Mouse (Mus musculus) gastrocnemius, postnatal 14 days (tissue): ENCODE measurements around the gene Mcu. TPM values are rescaled to one million over a fixed set of nuclear protein-coding genes. Genes with fewer than 3 reads are reported as not detected.
A peak's percentile ranks its signal among the peaks of the same experiment; 100 is the strongest.

Experiments used
- DNase-seq: peaks from one replicate; pipeline ENCODE4 v3.0.0; 2021; ENCODE audit warnings: mixed read lengths
- intact Hi-C: fragments of 180-260 bp; cut with DNase I; formaldehyde crosslinking; loops from one replicate; pipeline ENCODE4 v1.15.1; 2025; ENCODE audit warnings: low total_unique reads
- total RNA-seq, 2 experiments: library from RNA; stranded (reverse); gene quantifications; 2 replicates each; pipeline ENCODE4 v1.2.3; 2021

The Mcu gene
- total RNA-seq, 2 experiments from 2014 or later: 51.0 to 51.1 TPM

DNA sequence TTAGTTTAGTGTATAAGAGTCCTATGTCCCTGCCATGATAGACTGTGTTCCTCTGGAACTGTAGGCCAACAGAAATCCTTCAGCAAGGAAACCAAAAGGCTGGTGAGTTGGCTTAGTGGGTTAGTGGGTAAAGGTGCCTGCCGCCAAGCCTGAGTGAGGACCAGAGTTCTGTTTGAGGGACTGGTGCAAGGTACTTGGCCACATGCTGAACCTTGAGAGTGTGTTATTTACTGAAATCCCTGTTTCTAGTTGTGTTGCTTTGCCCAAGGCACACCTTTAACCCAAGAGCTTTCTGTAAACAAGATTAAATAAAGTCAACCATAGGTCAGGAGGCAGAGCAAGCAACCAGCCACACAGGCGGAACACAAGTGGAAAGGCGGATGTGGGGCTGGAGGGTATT lies 150.9 kb downstream of the Mcu start:
- intact Hi-C loops: no loop called here
- DNase-seq: no peak

DNA sequence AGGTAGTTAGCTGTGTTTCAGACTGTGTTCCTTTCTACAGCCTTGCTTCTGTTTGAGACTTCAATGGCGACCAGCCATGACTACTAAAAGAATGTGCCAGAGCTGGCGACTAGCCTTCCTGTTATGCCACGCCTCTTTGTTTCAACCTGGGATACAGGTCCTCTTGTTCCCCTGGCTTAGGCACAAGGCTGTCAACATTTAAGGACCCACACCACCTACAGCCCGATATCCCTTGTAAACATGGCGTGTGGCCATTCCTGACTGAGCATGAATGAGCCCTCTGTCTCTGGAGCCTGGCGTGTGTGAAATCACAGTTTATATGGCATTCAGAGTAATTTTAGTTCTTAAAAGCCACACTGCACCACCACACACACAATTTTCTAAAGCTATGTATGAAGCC lies 154.2 kb downstream of the Mcu start:
- intact Hi-C loops: no loop called here
- no peak for DNase-seq

DNA sequence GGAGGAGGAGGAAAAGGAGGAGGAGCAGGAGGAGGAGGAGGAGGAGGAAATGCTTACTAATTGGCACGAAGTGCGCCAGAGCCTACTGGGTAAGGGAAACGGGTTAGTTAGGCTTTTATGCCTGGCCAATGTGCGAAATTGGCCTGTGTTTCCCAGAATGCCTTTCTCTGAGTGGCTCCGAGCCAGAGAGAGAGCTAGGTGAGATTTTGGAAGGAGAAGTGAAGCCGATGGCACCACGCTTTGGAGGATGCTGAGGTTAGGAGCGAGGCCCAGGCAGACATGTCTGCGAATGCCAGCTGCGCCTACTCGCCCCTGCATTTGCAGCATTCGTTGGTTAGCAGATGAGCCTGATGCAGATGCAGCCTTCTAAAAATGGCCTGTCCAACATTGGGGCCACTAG lies 156.7 kb downstream of the Mcu start:
- DNase-seq: no peak
- intact Hi-C loops: no loop called here

DNA sequence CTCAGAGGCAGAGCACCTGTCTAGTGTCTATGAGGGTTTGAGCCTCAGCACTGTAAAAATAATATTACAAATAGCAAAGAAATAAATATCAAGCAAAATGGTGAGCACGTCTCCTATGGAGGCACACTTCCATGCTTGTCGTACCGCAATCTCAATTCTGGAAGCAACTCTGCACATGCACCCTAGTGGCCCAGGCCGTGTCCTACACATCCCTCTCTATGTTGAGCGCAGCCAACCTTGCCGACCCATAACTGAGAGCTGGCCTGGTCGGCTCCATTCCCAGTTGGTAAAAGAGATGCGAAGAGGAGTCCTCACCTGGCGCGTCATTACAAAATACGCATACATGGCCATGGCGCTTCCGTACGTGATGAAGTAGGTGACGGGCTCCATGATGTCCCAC lies 161.9 kb downstream of the Mcu start:
- no peak for DNase-seq
- intact Hi-C loops: no loop called here

DNA sequence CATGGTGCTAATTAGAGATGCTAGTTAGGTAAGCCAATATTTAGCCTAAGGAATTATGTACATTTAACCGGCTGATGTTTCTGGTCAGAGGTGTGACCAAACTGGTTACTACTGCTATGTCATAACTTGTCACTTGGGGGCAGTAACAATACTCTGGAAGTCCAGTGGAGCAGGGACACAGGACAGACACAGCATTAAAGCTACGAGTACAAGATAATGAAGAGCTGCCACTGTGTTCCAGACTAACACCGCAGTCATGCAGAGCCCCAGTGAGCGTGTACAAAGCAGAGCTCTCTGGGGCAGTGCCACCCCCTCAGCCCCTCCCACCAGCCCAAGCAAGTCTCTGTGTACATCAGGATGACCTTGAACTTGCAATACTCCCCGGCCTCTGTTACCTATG lies 164.7 kb downstream of the Mcu start:
- DNase-seq: no peak
- intact Hi-C loops: no loop called here

DNA sequence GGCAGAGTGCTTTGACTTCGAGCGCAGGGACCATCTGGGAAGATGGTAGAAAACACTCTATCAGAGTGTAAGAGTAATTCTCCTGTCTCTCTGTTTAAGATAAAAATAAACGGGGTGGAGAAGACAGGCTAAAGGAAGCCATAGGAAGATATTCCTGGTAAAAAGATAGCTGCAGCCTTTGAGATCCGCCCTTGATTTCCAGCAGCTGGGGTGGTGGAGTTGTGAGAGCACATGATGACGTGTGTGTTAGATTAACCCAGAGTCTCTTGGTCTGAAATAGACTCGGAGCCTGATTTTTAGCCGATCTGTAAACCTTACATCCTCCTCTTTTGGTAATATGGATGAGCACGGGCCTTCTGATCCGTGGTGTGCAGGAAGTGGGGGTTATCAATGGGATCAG lies 168.9 kb downstream of the Mcu start:
- no peak for DNase-seq
- intact Hi-C loops: no loop called here

DNA sequence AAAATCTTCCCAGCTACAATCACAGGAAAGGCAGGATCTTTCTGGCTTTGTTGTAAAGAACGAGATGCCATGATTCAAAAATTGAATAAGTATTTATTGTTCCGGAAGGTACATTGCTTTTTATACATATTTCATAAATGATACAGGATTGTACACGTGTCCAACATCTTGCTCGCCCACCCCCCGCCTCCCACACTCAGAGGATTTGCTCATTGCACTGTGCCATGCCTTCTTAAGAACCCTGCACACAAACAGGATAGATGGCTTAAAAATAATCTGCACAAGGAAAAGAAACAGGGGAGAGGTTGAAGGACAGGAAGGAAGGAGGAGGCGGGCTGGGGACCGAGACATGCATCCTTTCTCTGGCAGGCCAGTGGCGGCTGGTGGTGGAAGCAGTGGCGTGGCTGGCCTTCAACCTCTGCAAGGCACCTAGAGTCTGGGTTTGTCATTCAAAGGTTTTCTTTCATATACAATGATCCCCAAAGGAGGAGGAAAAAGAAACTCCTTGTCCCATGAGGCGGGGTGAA lies 169.5 kb downstream of the Mcu start:
- intact Hi-C loops: no loop called here
- DNase-seq: no peak

DNA sequence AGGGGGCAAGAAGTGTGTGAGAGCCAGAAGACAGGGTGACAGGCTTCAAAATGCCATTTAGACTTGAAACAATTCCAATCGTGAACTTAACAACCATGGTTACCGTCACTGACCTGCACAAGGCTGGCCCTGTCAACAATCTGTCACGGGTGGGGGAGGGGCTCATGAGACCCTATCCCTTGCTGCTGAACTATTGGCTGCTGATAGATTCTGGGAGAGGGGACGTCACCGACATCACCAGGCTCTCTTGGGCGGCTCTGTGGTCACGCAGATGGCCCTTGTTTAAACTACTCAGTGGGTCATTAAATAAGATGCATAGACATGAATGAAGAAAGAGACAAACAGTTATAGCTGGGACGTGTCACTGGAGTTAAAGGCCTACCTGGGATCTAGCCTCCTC lies 171.9 kb downstream of the Mcu start:
- intact Hi-C loops: no loop called here
- no peak for DNase-seq

DNA sequence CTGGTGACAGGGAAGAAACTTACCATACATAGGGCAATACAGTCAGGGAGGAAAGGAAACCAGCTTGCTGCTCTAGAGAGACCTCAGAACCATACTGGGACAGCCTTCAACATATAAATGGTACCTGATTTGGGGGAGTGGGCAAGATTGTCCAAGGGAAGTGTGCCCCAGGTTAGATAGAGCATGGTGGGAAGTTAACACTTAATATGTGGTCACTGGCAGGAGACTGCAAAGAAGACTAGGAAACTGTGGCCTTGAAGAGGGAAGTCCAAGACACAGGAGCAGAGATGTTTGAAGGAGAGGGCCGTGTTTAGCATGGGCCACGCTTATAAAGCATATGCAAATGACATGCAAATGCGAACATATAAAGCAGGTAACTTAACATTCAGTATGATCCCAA lies 172.4 kb downstream of the Mcu start:
- DNase-seq: no peak
- intact Hi-C loops: no loop called here

DNA sequence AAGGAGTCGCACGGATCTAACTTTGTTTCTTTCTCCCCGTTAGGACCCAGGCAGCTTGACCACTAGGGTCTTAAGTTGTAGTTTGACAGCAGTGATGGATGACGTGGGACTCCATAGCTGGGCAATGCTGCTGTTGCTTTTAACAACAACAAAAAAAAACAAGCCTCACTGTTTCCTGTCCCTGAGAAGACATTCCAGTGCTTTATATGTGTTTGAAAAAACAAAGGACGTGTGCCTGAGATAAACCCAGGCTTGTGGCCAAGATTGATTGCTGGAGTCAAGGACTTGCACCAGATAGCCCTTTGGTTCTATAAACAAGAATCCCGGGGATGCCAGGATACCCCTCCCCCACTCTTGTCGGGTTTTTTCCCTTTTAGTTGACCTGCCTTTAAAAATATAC lies 173.3 kb downstream of the Mcu start:
- intact Hi-C loops: no loop called here
- DNase-seq: no peak

DNA sequence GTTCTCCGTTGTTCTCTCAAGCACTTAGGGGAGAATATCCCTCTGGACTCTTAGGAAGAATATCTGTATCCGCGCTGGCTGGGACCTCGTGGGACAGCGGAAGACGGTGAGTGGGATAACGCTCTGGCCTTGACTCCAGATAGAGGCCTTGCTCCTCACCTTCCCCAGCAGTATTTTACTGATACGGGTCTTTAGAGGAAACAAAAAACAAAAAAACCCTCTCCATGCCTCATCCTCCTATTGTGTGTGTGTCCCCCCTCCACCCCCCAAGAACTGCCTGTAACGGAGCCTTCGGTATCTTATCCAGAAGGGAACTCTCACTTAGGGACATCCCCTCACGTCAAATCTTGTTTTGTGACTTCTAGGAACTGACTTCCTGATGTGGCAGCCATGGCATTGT lies 174.8 kb downstream of the Mcu start, which contains the start of gene Oit3:
Oit3 (minus strand) TSS at position 44 of the 400 bp plus-strand sequence.
- no peak for DNase-seq
- intact Hi-C loops: no loop called here

DNA sequence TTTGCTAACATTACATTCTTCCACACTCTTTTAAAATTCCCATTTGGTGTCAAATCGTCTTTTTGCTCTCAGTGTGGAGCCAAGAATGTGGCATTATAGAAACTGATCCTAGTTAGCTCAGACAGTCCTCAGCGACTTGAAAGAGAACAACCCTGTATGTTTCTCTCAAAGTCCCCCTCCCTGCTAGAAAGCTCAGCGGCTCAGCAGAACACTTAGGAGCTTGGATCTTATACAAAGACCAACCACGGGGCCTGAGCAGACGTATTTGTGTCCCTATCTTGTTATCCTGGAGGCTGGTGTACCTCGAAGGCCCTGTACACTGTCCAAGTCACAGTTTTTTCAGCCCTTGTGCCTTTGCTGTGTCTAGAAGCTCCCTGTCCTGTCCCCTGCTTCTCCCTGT lies 176.3 kb downstream of the Mcu start:
- no peak for DNase-seq

DNA sequence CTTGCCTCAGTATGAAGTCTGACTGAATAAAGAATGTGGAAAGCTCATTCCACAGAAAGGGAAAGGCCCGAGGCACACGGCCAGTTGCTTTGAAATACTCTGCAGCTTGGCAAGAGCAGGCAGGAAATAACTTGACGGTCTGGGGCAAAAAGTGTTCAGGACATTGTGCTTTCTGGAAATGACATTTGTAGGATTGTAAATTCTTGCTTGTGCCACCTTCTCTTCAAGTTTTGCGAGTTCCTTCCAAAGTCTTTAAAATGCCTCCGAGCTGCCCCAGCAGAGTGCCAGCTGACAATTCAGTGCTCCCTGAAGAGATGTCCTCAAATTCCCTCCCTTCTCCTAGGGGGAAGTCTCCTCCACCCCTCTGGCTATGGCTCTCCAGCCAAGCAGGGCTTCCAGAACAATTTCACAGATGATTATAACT lies 177.0 kb downstream of the Mcu start:
- intact Hi-C loops: no loop called here
- DNase-seq: peak; percentile 83

More for the DNA sequence above, 176.3 kb downstream of the Mcu start:
- intact Hi-C loops: no loop called here

DNA sequence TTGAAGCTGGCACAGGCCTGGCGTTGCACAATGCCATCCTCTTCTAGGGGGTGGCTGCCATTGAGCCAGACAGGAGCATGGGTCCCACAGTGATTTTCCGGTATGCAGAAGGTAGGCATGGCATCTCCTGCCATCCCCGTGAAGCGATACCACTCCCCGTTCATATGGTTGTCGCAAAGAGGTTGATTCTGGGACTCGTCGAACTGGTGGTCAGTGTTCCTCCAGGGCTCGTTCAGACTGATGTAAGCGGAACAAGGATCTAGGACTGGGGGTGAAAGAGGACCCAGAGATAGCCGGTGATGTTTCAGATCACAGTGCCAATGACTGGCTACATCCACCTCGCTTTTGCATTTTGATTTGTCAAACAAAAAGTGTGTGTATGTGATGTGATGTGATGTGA lies 177.8 kb downstream of the Mcu start:
- intact Hi-C loops: no loop called here
- no peak for DNase-seq

DNA sequence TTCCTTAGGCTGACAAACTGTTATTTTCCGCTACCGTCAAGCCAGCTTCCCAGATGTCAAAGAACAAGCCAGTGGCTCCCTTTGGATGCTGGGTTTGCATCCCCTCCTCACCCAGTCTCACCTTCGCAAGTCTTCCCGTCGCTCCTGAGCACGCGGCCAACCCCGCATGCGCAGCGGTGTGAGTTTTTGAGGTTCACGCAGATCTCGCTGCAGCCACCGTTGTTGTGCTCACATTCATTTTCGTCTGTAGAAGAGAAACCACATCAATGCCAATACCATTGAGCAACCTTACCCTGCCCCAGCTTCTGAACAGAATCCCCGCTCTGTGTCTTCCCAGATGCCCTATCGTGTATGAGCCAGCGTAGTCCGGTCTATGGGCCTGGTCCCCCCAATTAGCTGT lies 180.7 kb downstream of the Mcu start:
- DNase-seq: no peak
- intact Hi-C loops: no loop called here

DNA sequence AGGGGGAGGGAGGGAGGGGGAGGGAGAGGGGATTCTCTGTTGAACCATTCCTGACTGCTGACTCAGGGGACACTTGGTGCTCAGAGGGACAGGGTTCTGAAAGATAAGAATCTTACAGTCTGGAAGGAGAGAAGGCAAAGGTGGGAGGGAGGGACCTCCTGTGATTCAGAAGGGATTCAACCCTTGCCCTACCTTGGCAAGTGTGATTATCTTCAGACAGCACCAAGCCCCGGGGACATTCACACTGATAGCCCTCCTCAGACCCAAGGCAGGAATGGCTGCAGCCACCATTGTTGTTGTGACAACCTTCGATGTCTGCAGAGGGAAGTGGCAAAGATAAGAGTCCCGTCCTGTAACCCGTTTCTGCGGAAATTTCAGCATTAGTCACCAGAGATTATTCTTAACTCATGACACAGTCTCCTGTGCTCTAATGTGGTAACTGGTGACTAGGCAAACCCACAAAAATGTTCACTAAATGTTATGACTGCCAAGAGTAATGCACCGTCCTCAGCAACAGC lies 185.7 kb downstream of the Mcu start:
- DNase-seq: no peak
- intact Hi-C loops: no loop called here

DNA sequence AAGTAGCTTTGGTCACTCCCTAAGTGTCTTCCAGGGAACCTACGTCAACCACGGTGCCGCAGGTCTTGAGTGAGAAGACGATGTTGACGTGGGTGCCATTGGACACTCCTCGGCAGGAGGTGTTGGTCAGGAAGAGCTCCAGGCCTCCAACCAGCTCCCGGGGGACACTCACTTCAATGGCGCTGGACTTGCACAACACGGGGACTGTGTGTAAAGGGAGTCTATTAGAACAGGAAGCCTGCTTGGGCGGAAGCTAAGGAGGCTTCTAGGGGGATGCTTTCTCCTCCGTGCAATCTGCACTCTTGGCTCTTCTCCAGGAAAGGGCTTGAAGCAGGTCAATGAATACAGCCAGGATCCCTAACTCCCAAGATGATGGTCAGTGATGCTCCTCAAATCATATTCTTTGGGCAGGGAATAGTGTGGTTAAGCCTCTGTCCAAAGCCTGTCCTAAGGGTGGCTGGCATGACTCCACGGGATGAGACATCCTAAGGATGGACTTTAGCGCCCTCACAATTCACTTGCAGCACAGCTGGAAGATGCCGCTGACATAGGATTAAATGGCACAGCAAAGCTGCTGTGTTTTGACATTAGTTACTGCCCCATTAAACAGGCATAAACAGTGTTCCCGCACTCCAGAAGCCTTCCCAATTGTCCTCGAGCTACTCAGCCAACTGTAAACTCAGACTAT lies 186.9 kb downstream of the Mcu start:
- intact Hi-C loops: no loop called here
- no peak for DNase-seq

DNA sequence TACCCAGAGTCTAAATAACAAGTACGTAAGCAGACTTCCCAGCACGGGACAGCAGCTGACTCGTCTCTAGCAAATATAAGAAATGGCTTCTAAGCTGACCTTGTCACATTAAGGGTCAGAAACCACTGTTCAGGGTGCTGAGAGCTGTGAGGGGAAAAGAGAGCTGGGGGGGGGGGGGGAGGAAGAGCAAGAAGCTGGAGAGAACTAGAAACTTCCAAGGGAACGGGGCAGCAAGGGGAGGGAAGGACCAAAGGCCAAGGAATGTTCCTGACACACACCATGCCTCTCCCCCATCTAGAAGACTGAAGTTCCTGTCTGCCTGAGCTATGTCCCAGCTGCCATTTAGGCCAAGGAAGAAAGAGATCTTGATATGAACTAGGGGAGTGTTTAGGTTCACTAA lies 190.1 kb downstream of the Mcu start:
- intact Hi-C loops: no loop called here

DNA sequence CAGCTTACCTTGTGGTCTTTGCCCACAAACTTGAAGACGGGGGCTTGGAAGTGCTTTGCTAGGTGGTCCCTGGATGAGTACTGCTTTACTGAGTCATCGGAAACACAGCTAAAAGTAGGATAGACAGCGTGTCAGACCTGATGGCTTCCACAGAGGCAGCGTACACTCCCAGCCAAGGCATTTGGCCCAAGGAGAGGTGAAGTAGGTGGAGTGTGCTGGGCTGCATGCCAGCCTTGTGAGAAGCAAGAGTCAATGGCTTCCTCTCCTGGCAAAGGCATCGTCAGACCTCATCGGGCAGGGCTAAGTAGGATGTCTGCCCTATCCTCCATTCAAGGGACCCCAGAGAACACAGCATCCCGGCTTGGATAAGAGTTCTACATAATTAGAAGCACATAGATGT lies 191.1 kb downstream of the Mcu start:
- peak; percentile 80 for DNase-seq
- intact Hi-C loops: no loop called here

More for the DNA sequence above, 190.1 kb downstream of the Mcu start:
- DNase-seq: no peak

DNA sequence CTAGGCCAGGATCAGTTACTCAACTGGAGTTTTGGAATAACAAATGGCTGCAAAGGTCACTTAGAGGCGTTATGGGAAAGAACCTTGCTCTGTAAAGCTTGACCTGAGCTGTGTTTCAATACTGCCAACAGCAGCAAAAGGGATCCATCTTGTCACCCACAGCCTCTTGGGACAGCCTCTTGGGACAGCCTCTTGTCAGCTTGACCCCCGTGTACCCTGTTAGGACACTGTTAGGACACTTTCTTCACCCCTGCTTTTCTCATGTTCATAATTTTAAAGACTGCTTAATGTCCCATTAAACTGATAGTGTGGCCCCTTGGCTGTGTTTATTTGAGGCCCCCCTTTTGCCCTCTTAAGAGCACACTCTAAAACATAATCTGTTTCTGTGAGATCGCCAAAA lies 192.0 kb downstream of the Mcu start:
- DNase-seq: no peak
- intact Hi-C loops: no loop called here

DNA sequence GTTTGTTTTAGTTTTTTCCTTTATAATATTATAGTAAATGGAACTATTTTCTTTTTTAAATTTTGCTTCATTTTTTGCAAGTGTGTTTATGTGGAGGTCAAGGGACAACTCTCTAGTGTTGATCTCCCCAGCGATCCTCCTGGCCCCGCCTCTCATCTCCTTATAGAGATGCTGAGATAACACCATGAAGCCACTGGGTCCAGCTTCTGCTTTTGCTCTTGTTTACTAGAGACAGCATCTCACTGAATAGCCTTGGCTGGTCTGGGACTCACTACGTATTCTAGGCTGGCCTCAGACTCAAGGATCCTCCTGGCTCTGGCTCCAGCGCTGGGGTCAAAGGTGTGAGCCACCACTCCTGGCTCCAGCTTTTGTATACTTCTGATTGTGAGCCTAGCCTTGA lies 197.0 kb downstream of the Mcu start:
- intact Hi-C loops: no loop called here
- DNase-seq: no peak

DNA sequence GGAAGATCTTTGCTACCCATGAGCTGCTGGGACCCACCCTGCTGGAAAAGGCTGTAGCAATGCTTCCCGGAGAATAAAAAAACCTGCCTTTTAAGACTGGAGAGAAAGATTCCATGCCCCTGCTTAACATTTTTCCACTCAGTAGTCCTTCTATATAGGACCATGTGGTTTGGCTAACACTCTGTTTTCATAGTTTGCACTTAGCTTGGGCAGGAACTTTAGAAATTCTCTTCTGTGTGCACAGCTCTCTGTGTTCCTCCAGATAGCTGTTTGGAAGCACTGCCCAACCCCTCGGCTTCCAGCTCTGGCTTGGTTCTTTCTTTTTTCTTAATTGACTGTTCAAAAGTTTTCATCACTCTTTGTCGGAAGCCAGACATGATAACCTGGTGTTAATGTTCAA lies 199.9 kb downstream of the Mcu start:
- DNase-seq: no peak
- intact Hi-C loops: no loop called here
